Mouse (Mus musculus) forelimb bud, embryonic 11.5 days (tissue): ENCODE data around the gene Psma7.

ENCODE experiments used
- DNase-seq: peaks from one replicate; pipeline ENCODE4 v3.0.0-alpha.2; 2012; ENCODE audit warnings: low read depth, low spot score

Gene Psma7

GRCm38 (mm10) chr2:180005656-180006351, 36.4 kb downstream of the Psma7 start:
- no peak for DNase-seq

- no peak for DNase-seq
These were observed 40.6 kb downstream of the Psma7 start for GRCm38 (mm10) chr2:180001635-180002034.

GRCm38 (mm10) chr2:179998431-179998830, 43.8 kb downstream of the Psma7 start:
- DNase-seq, result no peak

GRCm38 (mm10) chr2:179993071-179993470, 49.2 kb downstream of the Psma7 start:
- no peak for DNase-seq

- no peak for DNase-seq
These were observed 53.1 kb downstream of the Psma7 start for GRCm38 (mm10) chr2:179989098-179989497.

- DNase-seq, result no peak
These were observed 55.7 kb downstream of the Psma7 start for GRCm38 (mm10) chr2:179986437-179987022.
